Mouse (Mus musculus) adrenal gland, postnatal 25 days (tissue): ENCODE data around the gene Hspa12a. TPM values are rescaled to one million over a fixed set of nuclear protein-coding genes. Genes with fewer than 3 reads are reported as not detected.
"Not testable (repeated sequence)": the region's sequence is repeated elsewhere in the genome, so short reads cannot be mapped to it uniquely, and the experiment has no call there.

Experiments used
- DNase-seq: peaks from one replicate; pipeline ENCODE4 v3.0.0; 2021; ENCODE audit warnings: mixed read lengths
- total RNA-seq: library from RNA; stranded (reverse); gene quantifications from 2 replicates; pipeline ENCODE4 v1.2.3, GENCODE M21; 2021

Hspa12a gene
- total RNA-seq, 1 experiment from 2014 or later = 119 TPM

DNA sequence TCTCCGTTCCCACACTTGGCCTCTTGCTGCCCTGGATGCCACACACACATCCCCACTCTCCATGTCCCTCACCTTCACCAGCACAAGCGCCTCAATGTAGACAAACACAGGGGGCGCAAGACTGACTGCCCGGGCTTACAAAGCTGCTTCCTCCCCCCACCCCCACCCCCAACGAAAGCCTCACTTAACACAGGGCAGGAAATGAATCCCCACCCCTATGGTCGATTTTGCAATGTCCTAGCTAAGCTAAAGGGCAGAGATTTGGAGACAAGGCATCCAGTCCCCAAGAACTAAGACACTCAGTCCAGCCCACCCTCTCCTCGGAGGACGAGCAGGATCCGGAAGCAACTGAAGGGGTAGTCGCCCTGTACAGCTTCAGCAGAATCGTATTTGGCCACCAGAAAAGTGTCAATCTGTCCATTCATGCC lies 32.5 kb downstream of the Hspa12a start:
- DNase-seq = no peak

DNA sequence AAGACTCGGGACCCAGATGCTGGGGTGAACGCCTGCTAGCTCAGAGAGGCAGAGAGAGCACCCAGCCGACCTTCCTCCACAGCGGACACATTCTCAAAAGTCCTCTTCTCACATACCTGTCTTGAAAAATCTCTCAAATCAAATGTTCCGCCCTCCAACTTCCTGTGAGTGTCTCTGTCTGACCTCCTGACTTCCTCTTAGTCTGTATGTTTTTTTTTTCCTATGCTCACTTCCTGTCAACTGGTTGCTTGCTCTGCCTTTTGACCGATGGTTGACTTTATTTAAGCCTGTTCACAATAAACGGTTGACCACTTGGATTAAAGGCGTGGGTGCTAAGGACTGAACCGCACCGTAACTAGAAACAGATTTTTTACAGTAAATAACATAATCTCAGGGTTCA lies 35.4 kb downstream of the Hspa12a start:
- no peak for DNase-seq

DNA sequence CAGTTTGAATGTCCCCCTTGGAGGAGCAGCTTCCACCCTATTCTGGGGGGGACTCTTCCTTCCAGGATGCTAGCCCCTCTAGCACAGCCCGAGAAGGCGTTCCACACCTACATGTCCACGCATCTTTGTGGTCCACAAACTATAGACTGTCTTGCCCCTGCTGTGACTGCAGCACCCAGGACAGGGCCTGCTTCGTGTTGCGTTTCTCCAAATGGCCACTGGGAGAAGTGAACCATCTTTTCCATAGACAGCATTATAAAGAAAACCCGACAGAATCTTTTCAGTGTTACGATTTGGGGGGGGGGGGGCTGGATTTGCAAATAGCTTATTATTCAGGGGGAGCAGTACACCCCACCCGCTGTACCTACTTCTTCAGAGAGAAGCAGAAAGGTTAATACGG lies 36.8 kb downstream of the Hspa12a start:
- no peak for DNase-seq

DNA sequence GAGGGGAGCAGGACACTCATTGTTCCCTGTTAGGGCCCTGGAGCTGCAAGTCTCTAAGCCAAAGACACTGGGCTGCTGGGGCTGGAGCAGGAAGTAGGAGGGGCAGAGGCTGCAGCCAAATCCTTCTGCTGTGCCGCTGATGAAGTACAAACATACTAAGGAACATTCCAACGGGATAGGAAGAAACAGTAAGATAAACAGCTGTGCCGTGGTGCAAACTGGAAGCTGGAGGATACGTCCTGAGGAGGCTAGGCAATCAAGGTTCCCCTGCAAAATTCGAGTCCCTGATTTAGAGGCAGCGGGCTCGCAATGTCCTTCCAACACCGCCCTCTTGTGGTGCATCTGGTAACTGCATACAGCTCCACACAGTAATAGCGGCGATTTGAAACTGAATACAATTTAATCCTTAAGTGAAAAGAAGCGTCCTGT lies 39.5 kb downstream of the Hspa12a start:
- DNase-seq = peak; percentile 87

DNA sequence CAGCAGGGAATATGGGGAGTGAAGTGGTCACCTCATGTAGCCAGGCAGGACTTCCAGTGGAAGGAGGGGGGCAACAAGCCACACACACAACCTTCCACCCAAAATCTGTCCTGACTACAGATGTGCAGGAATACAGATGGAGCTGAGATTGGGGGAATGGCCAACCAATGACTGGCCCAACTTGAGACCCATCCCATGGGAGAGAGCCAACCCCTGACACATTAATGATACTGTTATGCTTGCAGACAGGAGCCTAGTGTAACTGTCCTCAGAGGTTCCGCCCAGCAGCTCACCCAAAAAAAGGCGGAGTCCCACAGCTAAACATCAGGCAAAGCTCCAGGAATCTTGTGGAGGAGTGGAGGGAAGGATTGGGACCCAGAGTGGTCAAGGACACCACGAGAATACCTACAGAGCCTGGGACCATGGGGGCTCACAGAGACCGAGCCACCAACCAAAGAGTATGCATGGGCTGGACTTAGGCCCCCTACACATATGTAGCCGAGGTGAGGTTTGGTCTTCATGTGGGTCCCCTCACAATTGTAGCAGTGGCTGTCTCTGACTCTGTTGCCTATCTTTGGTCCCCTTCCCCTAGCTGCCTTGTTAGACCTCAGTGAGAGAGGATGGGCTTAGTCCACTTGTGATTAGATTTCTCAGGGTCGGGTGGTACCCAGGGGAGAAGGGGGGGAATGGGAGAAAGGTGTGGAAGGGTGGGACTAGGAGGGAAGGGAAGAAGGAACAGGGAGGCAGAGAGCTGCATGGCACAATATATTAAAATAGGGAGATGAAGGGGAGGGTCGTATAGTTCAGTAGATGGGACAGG lies 40.2 kb downstream of the Hspa12a start:
- DNase-seq = no peak

DNA sequence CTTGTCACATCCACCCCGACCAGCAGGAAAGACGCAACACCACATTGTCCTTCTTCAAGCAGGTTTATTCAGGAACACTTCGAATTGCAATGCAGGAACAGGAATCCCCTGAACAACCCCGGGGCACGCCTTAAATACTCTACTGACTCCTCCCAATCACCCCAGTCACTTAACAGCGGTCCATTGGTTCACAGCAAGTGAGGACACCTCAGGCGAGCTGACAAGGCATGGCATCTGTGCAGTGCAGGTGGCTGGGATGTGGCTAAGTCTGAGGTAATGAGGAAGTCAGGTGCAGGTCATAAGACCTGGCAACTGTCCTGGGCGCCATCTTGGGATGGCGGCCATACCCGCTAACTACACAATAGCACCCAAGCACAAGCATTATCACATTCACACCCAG lies 43.0 kb downstream of the Hspa12a start:
- DNase-seq = not testable (repeated sequence)

DNA sequence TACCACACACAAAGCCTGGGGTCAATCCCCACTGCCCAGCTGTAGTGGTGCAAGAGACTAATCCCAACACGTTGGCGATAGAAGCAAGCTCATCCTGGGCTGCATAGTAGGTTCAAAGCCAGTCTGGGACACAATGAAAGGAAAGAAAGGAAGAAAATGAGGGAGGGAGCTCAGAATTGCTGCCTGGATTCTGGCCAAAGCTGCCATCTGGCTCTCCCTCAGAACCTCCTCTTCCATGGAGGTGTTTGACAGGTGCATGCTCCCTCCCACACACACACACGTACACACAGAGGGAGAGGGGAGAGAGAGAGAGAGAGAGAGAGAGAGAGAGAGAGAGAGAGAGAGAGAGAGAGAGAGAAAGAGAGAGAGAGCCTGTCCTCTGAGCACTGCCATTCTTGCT lies 47.2 kb downstream of the Hspa12a start:
- no peak for DNase-seq

DNA sequence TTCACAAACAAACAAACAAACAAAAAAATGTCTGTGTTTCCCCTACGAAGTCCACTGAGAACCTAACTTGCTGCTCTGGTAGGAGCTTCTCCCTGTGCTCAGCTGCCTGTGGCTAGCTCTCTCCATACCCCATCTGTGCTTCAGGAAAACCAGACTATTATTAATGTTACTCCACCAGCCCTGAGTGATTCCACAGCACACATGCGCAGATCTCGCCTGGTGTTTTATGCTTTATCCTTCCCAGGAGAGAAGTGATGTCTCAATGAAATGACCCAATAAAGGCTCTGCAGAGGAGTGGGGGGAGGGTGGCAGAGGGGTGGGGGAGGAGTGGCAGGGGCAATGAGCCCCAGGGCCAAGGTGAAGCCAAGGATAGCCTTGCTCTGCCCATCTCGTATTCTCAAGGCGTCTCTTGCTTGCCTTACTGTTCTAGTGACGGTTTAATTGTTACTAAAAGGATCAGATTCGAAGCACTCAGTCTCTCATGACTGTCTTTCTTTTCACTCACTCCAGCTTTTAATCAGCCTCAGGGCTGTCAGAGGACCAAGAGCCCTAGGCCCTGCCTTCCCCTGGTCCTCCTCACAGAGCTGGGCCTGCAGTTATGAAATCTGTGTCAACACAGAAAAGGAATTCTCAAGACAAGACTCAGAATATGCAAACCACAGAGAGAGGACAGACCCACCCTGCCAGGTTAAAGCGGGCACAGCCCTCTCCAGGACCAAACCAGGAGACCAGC lies 54.0 kb downstream of the Hspa12a start:
- DNase-seq = no peak

DNA sequence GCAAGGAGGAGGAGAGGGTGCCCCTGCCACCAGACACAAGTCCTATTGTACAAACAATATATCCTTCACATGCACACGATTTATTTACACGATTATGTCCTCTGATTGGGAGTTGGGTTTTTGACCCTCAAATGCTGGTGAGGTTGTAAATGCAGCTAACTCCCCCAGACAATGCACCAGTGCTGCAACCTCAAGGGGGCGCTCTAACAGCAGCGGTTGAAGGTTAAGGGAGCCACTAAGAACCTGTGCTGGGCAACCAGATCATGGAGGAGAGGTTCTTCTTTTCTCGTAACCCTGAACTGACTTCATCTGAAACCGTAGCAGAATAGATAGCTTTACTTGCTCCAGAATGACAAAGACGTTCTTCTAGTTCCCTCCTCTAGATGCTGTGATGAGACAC lies 57.0 kb downstream of the Hspa12a start:
- DNase-seq = no peak

DNA sequence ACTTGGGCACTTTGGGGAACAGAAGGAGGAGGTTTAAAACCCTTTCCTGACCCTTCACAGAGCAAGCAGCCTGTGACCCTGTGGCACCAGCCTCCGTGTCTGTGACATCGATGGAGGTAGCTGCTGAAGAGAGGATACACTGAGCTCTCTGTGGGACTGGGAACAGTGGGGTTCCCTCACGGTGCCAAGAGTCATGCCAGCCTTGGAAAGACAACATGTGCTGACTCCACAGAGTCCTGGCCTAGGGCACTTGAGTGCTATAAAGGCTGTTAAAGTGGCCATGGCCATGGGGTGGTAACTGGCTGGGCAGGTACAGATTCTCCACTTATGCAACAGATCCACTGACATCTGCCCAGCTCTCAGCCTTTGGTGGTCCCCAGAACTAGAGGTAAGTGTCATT lies 60.0 kb downstream of the Hspa12a start:
- DNase-seq = no peak

DNA sequence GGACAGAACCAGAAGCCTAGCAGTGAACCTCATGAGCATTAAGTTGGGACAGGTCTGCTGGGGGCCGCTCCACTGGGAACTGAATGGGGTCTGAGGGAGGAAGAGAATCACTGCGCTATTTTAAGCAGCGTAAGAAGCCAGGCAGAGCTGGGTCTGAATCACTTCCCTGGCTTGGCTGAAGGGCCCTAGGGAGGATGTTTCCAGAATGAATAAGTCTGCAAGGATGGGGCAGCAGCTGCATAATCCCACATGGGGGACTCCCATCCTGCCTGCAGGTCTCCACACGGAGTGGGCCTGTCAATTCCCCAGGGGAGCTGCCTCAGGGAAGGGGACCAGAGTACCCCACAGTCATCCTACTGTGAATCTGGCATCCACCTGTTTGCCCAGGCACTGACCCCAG lies 61.1 kb downstream of the Hspa12a start:
- peak; percentile 22 for DNase-seq

DNA sequence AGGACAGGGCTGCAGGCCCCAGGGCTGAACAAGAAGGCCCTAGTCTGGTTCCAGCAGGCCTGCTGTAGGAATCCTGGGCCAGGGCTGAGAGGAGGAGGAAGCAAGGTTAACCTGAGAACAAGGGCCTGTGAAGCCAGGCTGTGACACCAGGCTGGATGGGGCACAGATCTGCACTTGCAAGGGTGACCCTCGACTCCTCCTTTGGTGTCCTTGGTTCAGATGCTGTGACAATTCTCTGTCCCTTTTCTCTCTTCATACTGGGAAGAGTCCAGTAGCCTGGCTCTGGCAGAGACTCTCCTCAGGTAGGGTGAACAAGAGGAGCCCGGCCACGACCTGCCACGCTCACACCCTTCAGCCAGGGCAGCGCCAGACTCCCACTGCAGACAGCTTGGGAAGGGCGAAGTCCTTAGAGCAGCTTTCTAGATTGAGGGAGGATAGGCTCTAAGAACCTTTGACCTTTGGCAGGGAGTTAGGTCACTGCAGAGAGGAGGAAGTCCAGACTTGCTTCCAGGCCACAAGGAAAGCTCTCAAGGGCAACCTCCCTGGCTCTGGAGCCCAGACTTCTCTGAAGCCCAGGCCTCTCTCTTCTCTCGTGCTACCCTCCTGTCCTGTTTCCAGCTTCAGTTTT lies 64.0 kb downstream of the Hspa12a start:
- no peak for DNase-seq

DNA sequence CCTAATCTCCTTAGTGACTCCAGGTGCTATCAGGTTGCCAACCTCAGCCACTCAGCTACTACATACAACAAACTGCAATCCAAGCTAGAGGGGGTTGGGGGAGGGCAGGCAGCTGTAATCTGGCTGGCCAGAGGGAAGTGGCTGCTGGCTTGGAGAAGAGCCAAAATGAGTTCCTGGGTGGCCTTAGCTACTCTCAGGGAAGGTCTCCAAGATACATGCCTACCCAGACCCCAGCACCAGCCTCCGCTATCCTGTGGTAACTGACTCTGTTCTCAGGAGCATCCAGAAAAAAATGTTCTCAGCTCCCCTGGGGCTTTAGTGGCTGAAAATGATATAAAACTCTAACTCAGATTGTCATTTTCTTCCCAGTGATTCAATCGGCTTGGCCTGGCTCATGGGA lies 64.9 kb downstream of the Hspa12a start:
- DNase-seq = no peak

DNA sequence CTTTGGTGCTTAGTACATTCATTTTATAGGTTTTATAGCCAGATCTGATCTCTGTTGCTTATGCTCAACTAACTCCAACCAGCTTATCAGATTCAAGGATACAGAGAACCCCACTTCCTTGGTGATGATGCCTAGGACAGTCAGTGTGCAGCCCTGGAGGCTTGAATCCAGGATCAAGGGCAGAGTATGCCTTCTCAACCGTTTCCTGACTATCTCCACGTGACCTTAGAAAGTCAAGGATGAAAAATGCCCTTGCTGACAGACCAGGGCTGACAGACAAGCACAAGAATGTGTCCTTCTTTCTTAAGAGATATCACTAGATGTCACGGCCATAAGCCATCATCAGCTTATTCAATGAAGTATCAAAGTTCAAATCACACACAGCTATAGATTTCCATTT lies 69.9 kb downstream of the Hspa12a start:
- DNase-seq = no peak

DNA sequence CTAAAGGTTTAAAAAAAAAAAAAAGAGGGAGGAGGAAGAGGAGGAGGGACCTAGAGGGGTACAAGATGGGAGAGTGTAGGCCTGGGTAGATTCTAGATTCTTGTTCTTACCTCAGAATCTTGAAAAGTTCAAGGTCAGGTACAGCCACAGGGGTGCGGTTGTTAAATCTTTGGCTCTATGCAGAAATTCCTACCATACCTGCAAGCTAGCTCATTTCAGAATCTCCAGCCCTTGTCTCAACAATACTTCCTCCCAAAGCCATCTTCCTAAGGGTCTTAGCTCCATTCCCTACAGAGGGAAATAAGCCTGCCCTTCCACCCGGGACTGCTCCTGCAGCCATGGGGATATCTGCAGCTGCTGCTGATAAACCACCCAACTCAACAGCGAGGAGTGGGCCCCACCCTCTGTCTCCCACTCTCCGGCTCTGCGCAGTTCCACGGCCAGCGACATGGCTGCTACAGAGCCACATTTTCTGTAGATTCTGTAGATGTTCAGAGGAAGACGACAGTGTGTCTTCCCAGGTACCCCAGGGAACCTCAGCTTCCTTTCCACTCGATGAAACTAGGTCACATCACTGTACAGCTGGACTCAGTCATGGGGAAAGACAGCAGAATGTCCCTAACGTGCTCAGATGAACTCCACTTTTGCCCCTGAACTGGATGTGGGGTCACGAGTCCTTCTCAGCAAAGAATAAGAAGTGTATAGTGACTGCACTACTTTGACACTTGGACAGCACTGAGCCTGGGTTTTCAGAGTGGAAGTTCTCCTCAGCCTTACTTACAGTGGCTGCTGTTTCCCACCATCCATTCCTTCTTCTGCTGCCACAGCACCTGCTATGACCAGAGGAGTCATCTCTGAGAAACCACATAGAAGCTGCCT lies 70.8 kb downstream of the Hspa12a start:
- DNase-seq = no peak

DNA sequence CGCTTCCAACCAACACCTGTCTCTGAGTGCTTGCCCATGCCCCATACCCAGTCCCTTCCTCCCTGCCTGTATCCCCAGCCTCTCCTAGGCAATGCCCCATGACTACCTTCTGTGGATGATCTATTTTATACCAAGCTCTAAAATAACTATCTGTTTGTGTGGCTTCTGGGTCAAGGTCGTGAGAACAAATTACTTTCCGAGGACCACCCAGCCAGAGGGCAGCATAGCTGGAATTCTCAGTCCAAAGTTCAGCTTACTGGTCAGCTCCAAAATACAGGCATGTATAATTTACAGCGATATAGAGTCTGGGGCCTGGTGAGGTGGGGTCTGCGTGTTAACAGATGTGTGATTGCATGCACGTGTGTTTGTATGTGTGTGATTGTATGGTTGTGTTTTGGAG lies 71.6 kb downstream of the Hspa12a start:
- DNase-seq = no peak

DNA sequence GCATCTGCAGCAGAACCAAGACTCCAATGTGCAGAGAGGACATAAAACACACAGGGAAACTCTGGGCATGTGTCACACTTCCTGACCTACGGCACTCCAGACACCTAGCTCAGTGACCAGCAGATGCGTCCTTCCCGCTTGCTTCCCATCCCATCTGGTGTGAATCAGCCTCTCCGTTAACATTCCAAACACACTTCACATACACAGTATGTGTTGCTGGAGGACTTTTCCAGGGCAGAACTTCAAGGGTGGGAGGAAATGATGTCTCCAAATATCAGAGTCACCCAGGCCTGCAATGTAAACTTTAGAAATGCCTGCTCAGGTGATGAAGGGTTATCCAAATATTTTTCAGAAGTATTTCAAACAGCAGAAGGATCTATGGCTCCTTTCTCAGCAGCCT lies 76.8 kb downstream of the Hspa12a start:
- no peak for DNase-seq

DNA sequence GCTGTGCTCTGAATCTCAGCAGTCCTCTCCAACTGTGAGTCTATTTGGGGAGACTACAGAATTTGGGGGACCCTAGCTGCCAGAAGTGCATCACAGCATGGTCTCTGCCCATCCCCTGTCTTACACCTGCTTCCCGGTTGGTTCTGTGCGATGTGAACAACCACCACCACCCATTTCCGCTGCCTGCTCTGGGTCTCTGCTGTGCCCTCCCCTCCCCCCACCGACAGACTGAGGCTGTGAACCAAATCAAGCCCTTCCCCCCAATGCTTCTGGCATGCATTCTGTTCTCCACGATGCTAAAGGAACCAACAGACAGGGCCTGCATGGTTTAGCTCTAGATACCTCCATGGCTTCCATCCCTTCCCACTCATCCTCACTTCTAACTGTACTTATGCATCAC lies 78.2 kb downstream of the Hspa12a start:
- no peak for DNase-seq

DNA sequence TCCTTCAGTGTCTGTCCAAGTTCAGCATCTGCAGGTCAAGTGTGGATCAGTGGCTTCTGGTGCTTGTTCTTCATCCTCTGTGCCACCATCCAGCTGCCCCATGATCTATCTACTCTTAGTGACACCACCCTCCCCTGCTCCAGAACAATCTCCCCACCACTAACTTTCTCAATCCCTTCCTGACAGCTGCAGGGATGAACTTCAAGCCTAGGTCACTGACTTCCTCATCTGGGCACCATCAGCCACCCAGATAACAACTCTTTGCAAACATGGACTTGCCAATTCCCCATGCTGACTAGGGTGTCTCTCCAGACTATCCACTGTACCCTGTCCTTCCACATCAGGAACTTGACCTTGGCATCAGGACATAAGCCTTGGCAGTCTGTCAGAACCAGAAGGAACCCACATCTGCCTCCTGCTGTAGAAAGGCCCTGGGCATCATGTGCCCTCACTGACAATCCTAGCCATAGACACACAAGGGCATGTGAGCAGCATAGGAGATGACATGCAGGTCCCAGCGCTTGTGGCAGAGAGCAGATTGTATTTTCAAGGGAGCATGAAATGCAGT lies 79.4 kb downstream of the Hspa12a start:
- no peak for DNase-seq

DNA sequence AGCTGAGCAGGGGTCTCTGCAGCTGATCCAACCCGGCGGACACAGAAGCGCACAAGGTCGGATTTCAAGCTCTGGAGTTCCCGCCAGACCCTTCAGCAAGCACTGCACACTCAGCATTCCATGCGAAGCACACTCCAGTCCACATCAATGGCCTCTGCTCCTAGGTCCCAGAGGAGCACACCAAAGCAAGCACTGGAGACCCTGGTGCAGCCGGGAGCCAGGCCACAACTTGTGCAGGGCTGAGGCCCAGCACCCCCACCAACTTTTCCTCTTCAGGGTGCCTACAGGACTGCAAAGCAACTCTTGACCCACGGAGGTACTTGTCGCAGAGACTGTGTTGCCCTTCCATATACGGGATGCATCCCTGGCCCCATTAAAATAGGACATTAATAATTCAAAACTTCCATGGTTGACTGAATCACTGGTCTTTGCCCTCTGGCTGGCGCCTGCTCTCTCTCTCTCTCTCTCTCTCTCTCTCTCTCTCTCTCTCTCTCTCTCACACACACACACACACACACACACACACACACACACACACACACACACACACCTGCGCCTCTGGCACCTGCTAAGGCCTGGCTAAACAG lies 82.2 kb downstream of the Hspa12a start:
- DNase-seq = no peak
